Mouse (Mus musculus) heart, adult 2 months (tissue): Measurements from ENCODE around the gene Aen.

Experiments used
- CTCF ChIP-seq: fragments of 200-600 bp; IDR thresholded peaks from 2 replicates; pipeline ENCODE4 v1.8.1; 2022; ENCODE audit warnings: antibody characterized with exemption, mild to moderate bottlenecking, moderate library complexity
- EP300 ChIP-seq: fragments of 200-500 bp; IDR thresholded peaks from 2 replicates; pipeline ENCODE4 v1.6.1; 2011; ENCODE audit warnings: low read depth, low read length, control low read depth; ENCODE audit not compliant: insufficient read depth
- POLR2A ChIP-seq: fragments of 200-500 bp; IDR thresholded peaks from 2 replicates; pipeline ENCODE4 v1.6.1; 2011; ENCODE audit warnings: mild to moderate bottlenecking, low read depth, low read length, control low read depth; ENCODE audit not compliant: insufficient read depth

- TF ChIP-seq CTCF (no peak), POLR2A (peak; percentile 79), EP300 (no peak)
These were observed at the start of gene Aen for GRCm38 (mm10) chr7:78895653-78896333.
